Mouse (Mus musculus) regulatory T cell (primary cell): ENCODE results near the gene Ankmy1.

Experiments
- in situ Hi-C: fragments of 300-600 bp; cut with MboI, MseI; formaldehyde crosslinking; loops from one replicate; pipeline ENCODE4 v1.15.1; 2025; ENCODE audit warnings: high pct_unique_total_duplicates

Gene Ankmy1

GRCm38 (mm10) chr1:92877431-92877978 is 25.2 kb downstream of the Ankmy1 start:
- in situ Hi-C loops = no loop called here

DNA sequence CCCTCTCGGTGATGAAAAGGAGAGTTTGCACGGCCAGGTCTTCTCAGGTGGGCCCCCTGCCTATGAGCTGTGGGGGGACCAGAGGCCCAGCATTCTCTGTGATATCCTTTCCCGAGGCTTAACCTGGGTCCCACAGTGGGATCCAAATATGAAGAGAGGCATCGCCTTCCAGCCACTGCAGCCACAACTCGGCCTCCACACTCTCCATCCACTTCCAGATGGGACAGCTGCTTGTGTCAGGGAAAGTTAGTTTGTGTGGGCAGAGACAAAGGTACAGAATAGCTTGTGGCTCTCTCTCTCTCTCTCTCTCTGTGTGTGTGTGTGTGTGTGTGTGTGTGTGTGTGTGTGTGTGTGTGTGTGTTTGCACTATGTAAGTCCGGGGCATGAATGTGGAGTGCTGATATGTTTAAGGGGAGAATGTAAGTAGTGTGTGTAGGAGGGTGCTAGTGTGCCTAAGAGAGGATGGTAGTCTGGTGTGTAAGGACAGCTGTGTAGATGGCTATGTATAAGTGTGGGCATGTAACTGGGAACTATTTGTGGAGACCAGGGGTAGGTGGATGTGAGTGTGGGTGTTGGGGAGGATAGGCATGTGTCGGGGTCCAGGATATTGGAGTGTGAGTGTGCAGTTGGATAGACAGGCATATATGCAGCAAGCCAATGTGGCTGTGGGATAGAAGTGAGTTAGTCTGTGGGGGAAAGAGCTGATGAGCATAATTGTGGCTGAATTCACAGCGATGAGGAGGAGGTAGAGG is 27.2 kb downstream of the Ankmy1 start:
- in situ Hi-C loops = no loop called here

- in situ Hi-C loops = no loop called here
Observed at GRCm38 (mm10) chr1:92874011-92874410, 28.7 kb downstream of the Ankmy1 start.

DNA sequence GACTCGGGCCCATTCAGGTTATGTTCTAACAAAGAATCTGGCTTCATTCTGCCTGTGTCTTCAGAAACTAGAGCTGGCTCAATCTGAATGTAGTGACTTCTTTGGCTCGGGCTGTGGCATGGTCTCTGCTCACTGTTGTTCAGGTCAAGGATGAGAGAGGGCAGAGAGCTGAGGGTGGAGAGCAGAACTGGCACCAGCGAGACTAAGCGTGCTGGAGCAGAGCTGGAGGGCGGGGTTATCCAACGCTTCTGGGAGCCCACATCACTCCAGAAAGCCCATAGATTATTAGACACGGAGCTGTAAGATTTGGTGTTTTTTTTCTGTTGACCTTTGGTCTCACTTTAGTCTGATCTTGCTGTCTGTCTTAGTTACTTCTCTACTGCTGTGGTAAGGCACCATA is 30.0 kb downstream of the Ankmy1 start:
- in situ Hi-C loops = no loop called here

GRCm38 (mm10) chr1:92869985-92870384 is 32.7 kb downstream of the Ankmy1 start:
- in situ Hi-C loops = no loop called here

DNA sequence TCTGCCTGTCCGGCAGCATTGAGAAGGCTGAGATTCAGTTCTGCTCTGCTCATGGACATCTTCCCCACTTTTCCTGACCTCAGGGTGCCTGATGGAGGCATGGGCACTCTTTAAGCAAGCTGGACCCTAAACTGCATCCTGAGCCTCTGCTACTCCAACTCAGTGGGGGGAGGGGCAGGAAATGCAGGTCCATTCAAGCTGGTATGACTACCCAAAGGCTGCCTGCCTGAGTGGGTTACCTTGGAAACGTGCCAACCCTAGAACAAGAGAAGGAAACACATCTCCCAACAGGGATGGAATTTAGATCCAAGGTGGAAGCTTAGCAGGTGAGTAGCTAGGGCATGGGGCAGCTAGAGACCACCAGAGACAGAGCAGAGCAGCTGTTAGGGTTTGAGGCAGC is 36.5 kb downstream of the Ankmy1 start:
- in situ Hi-C loops = no loop called here

- in situ Hi-C loops = no loop called here
Observed at GRCm38 (mm10) chr1:92863268-92863667, 39.4 kb downstream of the Ankmy1 start.

DNA sequence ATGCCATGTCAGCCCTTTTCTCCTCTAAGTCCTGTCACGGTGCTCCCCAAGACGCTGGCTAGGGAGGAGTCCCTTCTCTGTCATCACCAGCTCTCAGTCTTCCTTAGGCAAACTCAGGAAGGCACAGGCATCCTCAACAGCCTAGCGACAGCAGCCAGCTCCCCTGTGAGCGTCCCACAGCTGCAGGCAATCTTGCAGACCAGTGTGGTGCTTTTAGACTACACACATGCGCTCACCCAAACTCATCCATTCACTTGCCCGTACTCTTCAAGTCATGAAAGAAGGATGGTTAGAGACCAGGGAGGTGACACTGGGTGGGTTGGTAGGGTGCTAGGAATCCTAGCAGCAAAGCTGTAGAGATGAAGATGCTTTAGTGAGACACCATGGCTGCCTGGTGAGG is 41.2 kb downstream of the Ankmy1 start:
- in situ Hi-C loops = no loop called here

GRCm38 (mm10) chr1:92852450-92852849 is 50.3 kb downstream of the Ankmy1 start:
- in situ Hi-C loops = no loop called here

DNA sequence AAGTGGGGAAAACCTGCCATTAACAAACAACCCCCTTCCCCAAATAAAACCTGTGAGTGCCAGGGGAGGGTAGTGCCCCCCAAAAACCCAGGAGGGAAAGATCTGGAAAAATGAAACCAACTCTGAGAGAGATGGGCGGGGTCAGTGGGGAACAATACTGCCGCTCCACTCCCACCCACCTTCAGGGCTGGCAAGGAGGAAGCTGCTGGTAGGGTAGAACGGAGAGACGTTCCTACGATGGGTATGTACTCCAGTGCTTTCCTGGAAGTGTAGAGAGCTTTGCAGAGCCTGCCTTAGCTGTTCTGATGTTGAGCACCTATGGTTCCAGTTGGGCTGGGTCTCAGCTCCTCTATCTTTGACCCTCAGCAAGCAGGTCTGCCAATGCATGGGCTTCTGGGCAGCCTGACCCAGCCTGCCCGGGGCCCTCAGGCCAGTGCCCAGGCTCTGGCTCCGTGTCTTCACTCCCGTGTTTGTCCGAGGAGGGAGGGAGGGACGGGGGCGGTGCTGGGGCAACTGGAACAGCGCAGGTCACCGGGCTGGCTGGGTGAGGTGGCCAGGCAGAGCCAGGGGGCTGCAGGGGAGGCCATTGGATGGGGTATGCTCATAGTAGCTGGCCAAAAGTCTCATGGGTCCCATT is 52.6 kb downstream of the Ankmy1 start:
- in situ Hi-C loops = no loop called here

DNA sequence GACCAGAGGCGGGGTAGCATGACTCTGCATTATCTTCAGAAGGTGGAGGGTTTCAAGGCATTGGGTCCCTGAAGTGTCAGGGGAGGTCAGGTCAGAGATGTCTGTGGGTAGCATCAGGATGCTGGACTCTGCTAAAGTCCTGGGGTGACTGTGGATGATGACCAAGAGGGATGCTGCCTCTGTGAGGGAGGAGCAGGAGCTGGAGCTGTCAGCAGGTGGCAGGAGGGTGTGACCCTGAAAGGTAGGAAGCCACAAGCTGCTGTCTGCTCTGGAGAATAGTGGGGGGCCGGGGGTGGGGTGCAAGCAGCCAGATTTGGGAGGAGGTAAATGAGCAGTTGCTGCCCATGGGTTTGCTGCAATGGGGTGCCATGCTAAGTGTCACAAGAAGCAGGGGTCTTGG is 53.2 kb downstream of the Ankmy1 start:
- in situ Hi-C loops = no loop called here

DNA sequence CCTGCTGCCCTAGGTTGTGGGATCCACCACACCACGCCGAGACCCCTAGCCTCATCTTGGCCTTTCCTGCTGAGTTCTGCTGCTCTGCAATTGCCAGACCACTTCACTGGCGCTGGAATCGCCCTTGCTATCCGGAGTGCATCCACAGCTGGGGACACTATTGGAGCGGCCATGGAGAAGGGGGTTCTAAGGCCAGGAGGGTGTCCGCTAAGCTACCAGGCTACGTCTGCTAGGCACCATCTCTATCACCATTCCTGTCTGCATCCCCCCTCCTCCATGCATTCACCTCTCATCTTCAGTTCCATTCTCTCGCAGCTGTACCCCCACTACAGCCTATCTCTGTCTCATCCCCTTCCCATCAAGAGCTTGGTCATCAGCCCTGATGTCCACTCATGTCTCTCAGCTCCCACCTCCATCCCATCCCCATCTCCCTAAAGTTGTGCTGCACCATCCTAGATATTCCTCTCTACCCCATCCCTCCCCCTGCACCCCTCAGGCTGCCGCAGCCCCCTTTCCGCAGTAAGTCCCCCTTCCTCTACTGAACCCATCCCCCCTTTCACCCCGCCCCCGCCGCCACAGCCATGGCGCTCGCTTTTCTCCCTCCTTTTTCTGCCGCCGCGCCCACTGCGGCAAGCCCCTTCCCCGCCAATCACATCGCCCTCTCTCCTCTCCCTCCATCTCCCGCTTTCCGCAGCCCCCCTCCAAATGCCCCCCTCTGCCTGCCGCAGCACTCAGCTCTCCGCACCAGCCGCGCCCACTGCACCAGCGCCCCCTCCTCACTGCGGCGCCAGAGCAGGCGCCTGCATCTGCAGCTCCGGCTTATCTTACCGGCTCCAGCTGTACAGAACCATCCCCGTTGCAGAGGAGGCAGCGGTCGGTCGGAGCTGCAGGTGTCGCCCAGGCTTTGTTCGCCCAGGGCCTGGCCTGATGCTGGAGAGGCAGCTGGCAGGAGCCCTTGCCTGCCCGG is 54.5 kb downstream of the Ankmy1 start:
- in situ Hi-C loops = no loop called here

- in situ Hi-C loops = no loop called here
Observed at GRCm38 (mm10) chr1:92845889-92846288, 56.8 kb downstream of the Ankmy1 start.

DNA sequence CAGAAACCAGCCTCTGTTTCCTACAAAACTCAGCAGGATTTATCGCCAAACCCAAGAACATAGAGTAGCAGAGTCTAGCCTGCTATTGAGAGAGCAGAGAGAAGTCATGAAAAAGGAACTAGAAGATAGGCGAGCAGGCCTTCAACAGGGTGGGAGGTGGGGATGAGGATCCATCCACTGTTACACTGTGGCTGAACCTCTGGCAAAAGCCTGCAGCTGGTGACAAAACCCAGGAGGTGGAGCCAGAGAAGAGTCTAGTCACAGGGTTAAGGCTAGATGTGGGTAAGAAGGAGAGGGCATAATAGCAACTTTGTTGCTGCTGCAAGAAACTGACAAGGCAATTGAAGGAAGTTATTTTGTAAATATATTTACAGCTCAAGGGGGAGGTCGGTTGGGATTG is 61.3 kb downstream of the Ankmy1 start:
- in situ Hi-C loops = loop anchor here (5.0 kb wide), 1 partner anchor 144 kb away; no protein-coding TSS in a partner anchor

GRCm38 (mm10) chr1:92840231-92840890 is 62.3 kb downstream of the Ankmy1 start:
- in situ Hi-C loops = loop anchor here (5.0 kb wide), 1 partner anchor 143 kb away; no protein-coding TSS in a partner anchor

GRCm38 (mm10) chr1:92839211-92839610 is 63.5 kb downstream of the Ankmy1 start:
- in situ Hi-C loops = no loop called here

- in situ Hi-C loops = no loop called here
Observed at GRCm38 (mm10) chr1:92837931-92838833, 64.5 kb downstream of the Ankmy1 start.

- in situ Hi-C loops = no loop called here
Observed at GRCm38 (mm10) chr1:92833987-92834706, 68.6 kb downstream of the Ankmy1 start.
